Mouse (Mus musculus) adrenal gland, postnatal 10 days (tissue): Measurements from ENCODE around the gene Gm10283. TPM values are rescaled to one million over a fixed set of nuclear protein-coding genes. Genes with fewer than 3 reads are reported as not detected.
"Not testable (repeated sequence)": the region's sequence is repeated elsewhere in the genome, so short reads cannot be mapped to it uniquely, and the experiment has no call there.

Experiments used
- DNase-seq: peaks from one replicate; pipeline ENCODE4 v3.0.0; 2021; ENCODE audit warnings: mixed read lengths
- long read RNA-seq, 2 experiments: library from polyadenylated mRNA; stranded (forward); transcript quantifications; one replicate each; pipeline ENCODE4 v2.0.0; 2021
- total RNA-seq, 2 experiments: library from RNA; stranded (reverse); gene quantifications; 2 replicates each; pipeline ENCODE4 v1.2.3; 2021

The Gm10283 gene
- total RNA-seq: not detected
- long read RNA-seq, experiment 1: 0 reads
- long read RNA-seq, experiment 2: 0 reads

GRCm38 (mm10) chr8:60503098-60503497 is at the start of gene Gm10283:
Gm10283 (minus strand) TSS chr8:60503198.
- no peak for DNase-seq

- no peak for DNase-seq
Observed at GRCm38 (mm10) chr8:60534945-60535344, 31.9 kb upstream of the Gm10283 start.

GRCm38 (mm10) chr8:60518286-60518685 is 15.3 kb upstream of the Gm10283 start:
- DNase-seq: no peak

GRCm38 (mm10) chr8:60505653-60506521 is 2.9 kb upstream of the Gm10283 start, which contains the start of gene Aadat:
Aadat (plus strand) TSS chr8:60505932.
- peak; percentile 49 for DNase-seq

- DNase-seq: not testable (repeated sequence)
Observed at GRCm38 (mm10) chr8:60495046-60495445, 8.0 kb downstream of the Gm10283 start.

DNA sequence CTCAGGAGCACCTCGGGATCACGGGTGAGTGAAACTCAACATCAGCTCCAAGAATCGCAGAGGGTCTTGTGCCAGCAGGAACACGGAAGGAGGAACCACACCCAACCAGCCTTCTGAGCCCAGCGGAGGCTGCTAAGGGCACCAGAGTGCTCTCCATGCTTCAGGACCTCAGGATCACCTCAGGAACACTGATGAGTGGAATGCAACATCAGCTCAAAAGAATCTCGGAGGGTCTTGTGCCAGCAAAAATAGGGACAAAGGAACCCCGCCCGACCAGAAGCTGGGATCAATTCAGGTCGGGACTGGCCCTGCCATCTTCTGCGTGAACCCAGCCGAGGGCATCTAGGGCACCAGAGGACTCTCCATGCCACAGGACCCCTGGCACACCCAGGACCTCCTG is 8.4 kb downstream of the Gm10283 start:
- DNase-seq: no peak

GRCm38 (mm10) chr8:60492471-60492870 is 10.5 kb downstream of the Gm10283 start:
- DNase-seq: peak; percentile 3

DNA sequence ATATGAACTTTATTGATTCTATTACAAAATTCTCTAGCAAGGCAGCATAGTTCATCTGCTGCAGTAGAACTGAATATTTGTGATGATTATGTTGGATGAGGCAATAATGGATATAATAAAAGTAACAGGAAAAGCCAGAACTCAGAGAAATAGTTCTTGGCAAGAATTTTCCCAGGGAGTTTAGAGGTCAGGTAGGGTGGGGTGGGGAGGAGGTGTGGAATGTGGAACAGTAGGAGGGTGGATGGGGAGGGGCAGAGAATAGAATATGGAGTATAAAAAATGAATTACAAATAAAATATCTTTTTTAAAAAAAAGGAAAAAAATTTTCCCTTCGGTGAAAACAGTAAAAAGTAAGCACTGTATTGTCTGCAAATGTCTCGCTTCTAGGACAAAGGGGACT is 11.1 kb downstream of the Gm10283 start:
- no peak for DNase-seq

DNA sequence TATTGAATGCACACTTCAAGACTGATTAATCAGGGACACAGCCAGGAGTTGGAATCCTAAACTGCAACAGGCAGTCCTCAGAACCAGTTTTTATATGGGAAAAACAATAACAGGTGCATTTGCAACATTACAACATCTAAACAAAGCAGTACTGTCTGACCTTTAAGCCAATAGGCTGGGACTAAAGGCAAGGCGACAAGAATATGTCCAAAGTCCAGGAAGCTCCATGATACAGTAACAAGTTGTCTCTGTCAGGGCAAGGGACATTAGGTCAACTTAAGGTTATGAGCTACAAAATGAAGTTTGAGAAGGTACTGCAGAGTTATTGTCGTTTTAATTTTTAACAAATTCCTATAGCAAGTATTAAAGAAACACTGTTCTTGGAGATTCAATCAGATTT is 12.9 kb downstream of the Gm10283 start:
- no peak for DNase-seq

DNA sequence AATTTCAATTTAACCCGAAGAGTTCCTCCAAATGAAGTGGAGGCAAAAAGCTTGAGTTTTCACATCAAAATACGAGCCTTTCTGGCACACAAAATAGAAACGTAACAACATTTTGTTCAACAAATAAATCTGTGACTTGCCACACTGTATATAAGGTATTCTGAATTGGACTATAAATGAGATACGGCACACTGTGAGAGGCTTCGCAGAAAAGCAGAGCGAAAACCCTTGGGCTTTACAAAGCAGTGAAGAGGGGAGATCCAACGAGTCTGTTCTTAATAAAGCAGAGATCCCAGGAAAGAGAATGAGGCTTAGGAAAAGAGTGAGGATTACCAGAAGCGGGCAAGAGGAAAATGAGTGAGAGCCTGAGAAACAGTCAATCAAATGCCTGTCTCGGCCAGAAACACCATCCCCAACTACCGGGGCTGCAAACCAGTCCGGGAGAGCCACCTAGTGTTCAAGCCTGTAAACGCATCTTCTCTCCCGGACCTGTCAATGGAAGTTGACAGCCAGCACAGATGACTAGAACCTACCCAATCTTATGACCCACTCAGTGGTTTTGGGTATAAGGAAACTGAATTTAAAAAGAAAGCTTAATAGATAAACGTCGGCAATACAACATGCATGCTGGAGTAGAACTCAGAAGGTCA is 36.2 kb downstream of the Gm10283 start:
- peak; percentile 77 for DNase-seq

- DNase-seq: no peak
Observed at GRCm38 (mm10) chr8:60449296-60449695, 53.7 kb downstream of the Gm10283 start.

GRCm38 (mm10) chr8:60444989-60445388 is 58.0 kb downstream of the Gm10283 start:
- no peak for DNase-seq

GRCm38 (mm10) chr8:60438557-60438956 is 64.4 kb downstream of the Gm10283 start:
- no peak for DNase-seq

DNA sequence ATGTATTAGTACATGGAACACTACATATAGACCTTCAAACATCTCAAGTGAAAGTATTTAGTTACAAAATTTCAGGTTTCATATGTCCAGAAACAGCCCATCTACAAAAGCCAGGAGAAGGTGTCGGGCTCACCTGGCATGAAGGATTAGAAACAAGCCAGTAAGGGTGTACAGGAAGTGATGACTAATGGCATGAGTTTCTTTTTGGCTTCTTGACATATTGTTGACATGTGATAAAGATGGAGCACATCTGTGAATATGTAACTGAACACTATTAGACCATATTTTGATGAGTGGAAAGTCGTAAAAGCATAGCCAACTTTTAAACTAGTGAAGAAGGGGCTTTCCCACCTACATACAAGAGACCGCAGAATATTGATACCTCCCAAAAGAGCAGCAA is 66.1 kb downstream of the Gm10283 start:
- no peak for DNase-seq

DNA sequence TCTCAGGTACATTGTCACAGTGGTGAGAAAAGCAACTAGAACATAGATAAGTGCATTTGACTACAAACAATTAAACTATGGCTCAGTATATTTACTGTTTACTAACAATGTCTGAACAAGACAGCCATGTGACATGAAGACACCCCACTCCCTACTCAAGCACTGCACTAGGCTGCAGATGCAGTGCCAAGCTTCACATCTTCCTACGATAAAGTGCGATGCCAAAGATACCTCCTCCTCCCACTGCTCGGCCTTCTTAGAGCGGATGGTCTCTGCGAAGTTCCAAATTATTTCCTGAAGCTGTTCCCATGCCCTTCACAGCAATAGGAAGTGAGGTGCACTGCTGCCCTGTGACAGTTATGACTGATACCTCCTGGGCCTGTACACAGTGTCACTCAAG is 70.3 kb downstream of the Gm10283 start:
- DNase-seq: no peak

GRCm38 (mm10) chr8:60406358-60406757 is 96.6 kb downstream of the Gm10283 start:
- DNase-seq: no peak

DNA sequence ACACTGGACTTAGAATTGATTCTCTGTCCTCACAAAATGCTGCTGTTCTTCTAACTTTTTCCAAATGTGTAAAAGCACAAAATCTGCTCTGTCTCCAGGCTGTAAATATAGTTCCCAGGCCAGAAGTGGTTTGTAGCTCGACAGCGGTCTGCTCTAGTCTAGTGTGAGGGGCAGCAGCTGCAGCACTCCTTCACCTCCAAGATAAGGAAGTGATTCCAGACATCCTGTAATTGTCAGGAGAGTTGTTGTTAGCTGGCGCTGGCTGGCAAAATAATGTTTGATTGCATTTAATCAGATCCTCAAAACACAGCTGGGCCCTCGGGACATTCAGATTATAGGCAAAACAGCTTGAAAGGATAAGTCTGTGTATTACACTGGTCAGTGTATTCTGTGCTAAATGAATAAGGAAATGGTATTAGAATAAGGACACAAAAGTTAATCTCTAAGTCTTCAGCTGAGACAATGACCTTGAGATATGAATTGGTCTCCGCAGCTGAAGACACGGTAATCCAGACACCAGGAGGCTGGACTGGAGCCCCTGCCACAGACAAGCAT is 97.9 kb downstream of the Gm10283 start:
- DNase-seq: no peak

GRCm38 (mm10) chr8:60393675-60394074 is 109.3 kb downstream of the Gm10283 start:
- no peak for DNase-seq

DNA sequence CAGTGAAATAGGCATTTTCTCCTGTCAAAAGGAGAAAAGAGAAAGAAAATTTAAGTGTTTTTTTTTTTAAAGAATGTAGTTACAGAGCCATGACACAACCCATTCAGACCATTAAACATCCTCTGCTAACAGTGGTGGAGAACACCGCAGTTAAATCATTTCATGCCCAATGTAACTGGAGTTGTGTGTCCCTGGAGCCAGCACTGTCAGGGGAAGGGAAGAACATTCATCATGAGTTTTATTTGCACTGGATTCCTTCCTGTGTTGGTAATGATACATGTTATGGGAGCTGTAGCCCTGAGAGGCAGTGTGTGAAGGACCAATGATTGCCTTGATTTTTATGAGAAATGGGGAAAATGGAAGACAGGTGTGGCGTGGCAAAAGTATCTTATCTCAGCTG is 116.4 kb downstream of the Gm10283 start:
- DNase-seq: no peak
